Mouse (Mus musculus) CH12.LX (cell line): Measurements from ENCODE around the gene Pdp2.

Source experiments
- CTCF ChIP-seq, 2 experiments: IDR thresholded peaks in 1 of 2; conservative IDR thresholded peaks in 1 of 2; 2 replicates each; pipeline ENCODE4 v1.5.1; 2011 to 2012; ENCODE audit warnings: low read depth in 2 of 2, low read length in 2 of 2, improper control_type of control experiment in 1 of 2, inconsistent platforms in 1 of 2, mild to moderate bottlenecking in 1 of 2, moderate library complexity in 1 of 2
- POLR2A ChIP-seq: IDR thresholded peaks from 2 replicates; pipeline ENCODE4 v1.6.1; 2011; ENCODE audit warnings: low read depth, mild to moderate bottlenecking, improper control_type of control experiment, low read length
- USF1 ChIP-seq: IDR thresholded peaks from 2 replicates; pipeline ENCODE4 v1.6.1; 2014; ENCODE audit warnings: low read depth, mild to moderate bottlenecking, inconsistent platforms, low read length, improper control_type of control experiment

DNA sequence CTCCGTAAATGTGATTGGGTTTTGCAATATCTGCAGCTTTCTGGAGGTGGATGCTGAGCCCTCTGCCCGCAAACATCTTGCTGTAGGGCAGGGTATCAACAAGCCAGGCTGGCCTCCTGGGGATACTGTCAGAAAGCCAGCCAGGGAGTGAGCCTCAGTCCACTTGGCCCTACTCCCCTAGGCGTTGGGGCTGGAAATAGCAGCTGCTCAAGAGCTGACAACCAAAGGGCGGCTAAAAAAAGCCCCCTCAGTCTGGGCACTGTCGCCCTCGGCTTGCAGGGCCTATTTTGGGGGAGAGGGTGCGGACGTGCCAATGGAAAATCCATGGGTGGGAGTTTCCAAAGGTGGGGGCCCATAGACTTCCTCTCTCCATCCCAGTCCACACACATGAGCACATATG lies 18.0 kb downstream of the Pdp2 start:
- no peak for TF ChIP-seq USF1
- no peak for TF ChIP-seq POLR2A
- no peak for TF ChIP-seq CTCF (conservative IDR thresholded peaks at IDR 0.05 in 1 of 2, IDR thresholded peaks at IDR 0.05 in 1 of 2; ENCODE audit: low read depth in 2 of 2, low read length in 2 of 2)
